Mouse (Mus musculus) erythroblast, embryonic 14.5 days (primary cell): ENCODE data around the gene Psmc3ip.

Experiments
- GATA1 ChIP-seq: IDR thresholded peaks from 2 replicates; pipeline ENCODE4 v1.6.1; 2012; ENCODE audit warnings: low read length, inconsistent platforms, mixed read lengths
- TAL1 ChIP-seq: IDR thresholded peaks from 3 replicates; pipeline ENCODE4 v1.6.1; 2012; ENCODE audit warnings: low read length, inconsistent platforms, mixed read lengths

GRCm38 (mm10) chr11:101131701-101132100 is 36.5 kb upstream of the Psmc3ip start:
- TF ChIP-seq GATA1, result no peak
- TF ChIP-seq TAL1, result no peak
